Mouse (Mus musculus) olfactory bulb, adult 2 months (tissue): Measurements from ENCODE around the gene Pus10.

Source experiments
- CTCF ChIP-seq: fragments of 200-500 bp; IDR thresholded peaks from 2 replicates; pipeline ENCODE4 v1.5.1; 2012; ENCODE audit warnings: low read depth, mild to moderate bottlenecking, low read length, moderate library complexity; ENCODE audit not compliant: insufficient read depth
- POLR2A ChIP-seq: fragments of 200-500 bp; IDR thresholded peaks from 2 replicates; pipeline ENCODE4 v1.6.1; 2012; ENCODE audit warnings: mild to moderate bottlenecking, low read depth, low read length, moderate library complexity; ENCODE audit not compliant: insufficient read depth

DNA sequence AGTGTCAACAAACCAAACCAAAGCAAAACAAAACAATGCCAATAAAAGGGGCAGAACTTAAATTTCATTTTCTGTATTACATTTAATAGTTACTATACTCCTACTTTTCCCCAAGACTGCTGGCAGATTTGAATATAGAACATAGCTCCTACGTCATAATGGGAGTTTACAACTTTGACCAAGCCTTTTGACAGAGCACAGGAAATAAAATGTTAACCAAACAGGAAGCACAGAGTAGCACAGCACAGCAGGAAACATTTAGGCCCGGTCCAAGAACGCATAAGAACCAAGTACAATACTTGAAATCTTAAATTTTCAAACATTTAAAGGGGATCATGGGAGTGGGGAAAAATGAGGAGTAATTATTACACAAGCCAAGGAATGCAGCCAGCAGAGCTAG is 116.6 kb downstream of the Pus10 start:
- TF ChIP-seq CTCF: no peak
- TF ChIP-seq POLR2A: no peak
